Mouse (Mus musculus) v-Abl transformed pro-B cells (cell line): ENCODE measurements around the gene Sh3bp4.

Experiments used
- in situ Hi-C, 2 experiments: fragments of 400-800 bp; cut with MboI; formaldehyde crosslinking; loops; one replicate each; pipeline ENCODE4 v1.15.1; 2025; ENCODE audit not compliant: unreplicated experiment in 2 of 2

Gene Sh3bp4

GRCm38 (mm10) chr1:89183261-89183831 is 113.1 kb downstream of the Sh3bp4 start:
- in situ Hi-C loops, result no loop called here

GRCm38 (mm10) chr1:89184111-89184785 is 114.0 kb downstream of the Sh3bp4 start:
- in situ Hi-C loops, result no loop called here

- in situ Hi-C loops, result no loop called here
These were observed 114.6 kb downstream of the Sh3bp4 start for GRCm38 (mm10) chr1:89184839-89185238.

GRCm38 (mm10) chr1:89187441-89187840 is 117.2 kb downstream of the Sh3bp4 start:
- in situ Hi-C loops, result no loop called here

GRCm38 (mm10) chr1:89188091-89188490 is 117.9 kb downstream of the Sh3bp4 start:
- in situ Hi-C loops, result no loop called here

- in situ Hi-C loops, result no loop called here
These were observed 119.0 kb downstream of the Sh3bp4 start for GRCm38 (mm10) chr1:89189204-89189603.

GRCm38 (mm10) chr1:89190621-89191020 is 120.4 kb downstream of the Sh3bp4 start:
- in situ Hi-C loops, result no loop called here

GRCm38 (mm10) chr1:89191127-89191740 is 121.0 kb downstream of the Sh3bp4 start:
- in situ Hi-C loops, result no loop called here

- in situ Hi-C loops, result no loop called here
These were observed 122.5 kb downstream of the Sh3bp4 start for GRCm38 (mm10) chr1:89192536-89193220.

GRCm38 (mm10) chr1:89193576-89193975 is 123.4 kb downstream of the Sh3bp4 start:
- in situ Hi-C loops, result no loop called here

GRCm38 (mm10) chr1:89195827-89196712 is 125.9 kb downstream of the Sh3bp4 start:
- in situ Hi-C loops, result no loop called here
